Mouse (Mus musculus) gastrocnemius, postnatal 10 days (tissue): ENCODE measurements around the gene Stx6. TPM values are rescaled to one million over a fixed set of nuclear protein-coding genes. Genes with fewer than 3 reads are reported as not detected.

ENCODE experiments used
- DNase-seq: peaks from one replicate; pipeline ENCODE4 v3.0.0; 2021; ENCODE audit warnings: mixed read lengths
- long read RNA-seq, 2 experiments: library from polyadenylated mRNA; stranded (forward); transcript quantifications; one replicate each; pipeline ENCODE4 v2.0.0; 2021
- total RNA-seq, 2 experiments: library from RNA; stranded (reverse); gene quantifications; 2 replicates each; pipeline ENCODE4 v1.2.3; 2021

Stx6 gene
- 10 to 100 TPM; 26.8 to 27.4 TPM for total RNA-seq
- long read RNA-seq, experiment 1, full-length matches to known transcripts, result 34 of 35 reads
- long read RNA-seq, experiment 1, partial matches to known transcripts, result 1 of 35 reads
- long read RNA-seq, experiment 1, other reads (novel, unspliced or antisense), result 0 of 35 reads
- long read RNA-seq, experiment 2, full-length matches to known transcripts, result 44 of 48 reads
- long read RNA-seq, experiment 2, partial matches to known transcripts, result 3 of 48 reads
- long read RNA-seq, experiment 2, other reads (novel, unspliced or antisense), result 1 of 48 reads

GRCm38 (mm10) chr1:155158141-155158969 is at the start of gene Stx6:
Gene Stx6, plus strand, starts transcription at chr1:155158715.
- peak; percentile 99 for DNase-seq

GRCm38 (mm10) chr1:155109387-155110350 is 48.8 kb upstream of the Stx6 start:
- no peak for DNase-seq

GRCm38 (mm10) chr1:155111491-155111890 is 47.0 kb upstream of the Stx6 start:
- DNase-seq, result no peak

- DNase-seq, result no peak
Measured at GRCm38 (mm10) chr1:155112118-155112517, 46.4 kb upstream of the Stx6 start.

- no peak for DNase-seq
Measured at GRCm38 (mm10) chr1:155112875-155113274, 45.6 kb upstream of the Stx6 start.

- DNase-seq, result no peak
Measured at GRCm38 (mm10) chr1:155113946-155114345, 44.6 kb upstream of the Stx6 start.

GRCm38 (mm10) chr1:155119719-155120118 is 38.8 kb upstream of the Stx6 start:
- DNase-seq, result no peak

- peak; percentile 84 for DNase-seq
Measured at GRCm38 (mm10) chr1:155121977-155122939, 36.3 kb upstream of the Stx6 start.

GRCm38 (mm10) chr1:155124397-155124796 is 34.1 kb upstream of the Stx6 start:
- no peak for DNase-seq

GRCm38 (mm10) chr1:155126716-155127115 is 31.8 kb upstream of the Stx6 start:
- DNase-seq, result no peak

- no peak for DNase-seq
Measured at GRCm38 (mm10) chr1:155127429-155127934, 31.0 kb upstream of the Stx6 start.

GRCm38 (mm10) chr1:155134866-155135265 is 23.6 kb upstream of the Stx6 start:
- no peak for DNase-seq

- no peak for DNase-seq
Measured at GRCm38 (mm10) chr1:155138795-155139194, 19.7 kb upstream of the Stx6 start.

GRCm38 (mm10) chr1:155140076-155140475 is 18.4 kb upstream of the Stx6 start:
- DNase-seq, result peak; percentile 59

GRCm38 (mm10) chr1:155145620-155146019 is 12.9 kb upstream of the Stx6 start:
- no peak for DNase-seq

- peak; percentile 20 for DNase-seq
Measured at GRCm38 (mm10) chr1:155146572-155146980, 11.9 kb upstream of the Stx6 start, which contains the start of gene Mr1. Gene Mr1, minus strand, starts transcription at chr1:155146814.

GRCm38 (mm10) chr1:155147228-155147627 is 11.3 kb upstream of the Stx6 start:
- no peak for DNase-seq

- no peak for DNase-seq
Measured at GRCm38 (mm10) chr1:155149403-155149802, 9.1 kb upstream of the Stx6 start.

- no peak for DNase-seq
Measured at GRCm38 (mm10) chr1:155150821-155151220, 7.7 kb upstream of the Stx6 start.

- no peak for DNase-seq
Measured at GRCm38 (mm10) chr1:155153906-155154305, 4.6 kb upstream of the Stx6 start.
